Mouse (Mus musculus): ENCODE measurements around the gene Gm28897.
"Not testable (repeated sequence)": the region's sequence is repeated elsewhere in the genome, so short reads cannot be mapped to it uniquely, and the experiment has no call there.

The Gm28897 gene

DNA sequence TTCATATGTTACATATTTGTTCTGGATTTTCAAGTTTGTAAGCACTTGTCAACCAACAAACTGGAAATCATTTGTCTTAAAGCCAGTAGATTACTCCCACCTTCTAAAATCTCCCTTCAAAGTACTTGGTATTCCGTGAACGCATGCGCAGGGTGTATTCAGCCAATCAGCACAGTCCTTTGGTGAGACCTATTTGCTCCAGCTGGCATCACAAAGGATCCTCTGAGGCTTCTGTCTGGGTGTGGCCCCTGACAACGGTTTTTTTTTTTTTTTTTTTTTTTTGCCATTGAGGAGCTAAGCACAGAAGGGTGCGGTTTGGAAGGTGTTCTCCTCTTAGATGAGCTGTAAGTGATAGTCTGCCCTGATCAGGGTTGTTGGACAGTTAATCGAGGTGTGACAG, at the start of gene Gm28897:
Gene Gm28897, plus strand, starts transcription at position 301 of the 400 bp plus-strand sequence.
- not testable (repeated sequence) for DNase-seq

Measured in kidney, adult 18-20 months (tissue).